Mouse (Mus musculus) embryo, embryonic 11.5 days (tissue): ENCODE data around the gene Fahd1.

Experiments
- DNase-seq: peaks from one replicate; pipeline ENCODE4 v3.0.0-alpha.2; 2012; ENCODE audit warnings: low read depth, low spot score

Fahd1 gene

DNA sequence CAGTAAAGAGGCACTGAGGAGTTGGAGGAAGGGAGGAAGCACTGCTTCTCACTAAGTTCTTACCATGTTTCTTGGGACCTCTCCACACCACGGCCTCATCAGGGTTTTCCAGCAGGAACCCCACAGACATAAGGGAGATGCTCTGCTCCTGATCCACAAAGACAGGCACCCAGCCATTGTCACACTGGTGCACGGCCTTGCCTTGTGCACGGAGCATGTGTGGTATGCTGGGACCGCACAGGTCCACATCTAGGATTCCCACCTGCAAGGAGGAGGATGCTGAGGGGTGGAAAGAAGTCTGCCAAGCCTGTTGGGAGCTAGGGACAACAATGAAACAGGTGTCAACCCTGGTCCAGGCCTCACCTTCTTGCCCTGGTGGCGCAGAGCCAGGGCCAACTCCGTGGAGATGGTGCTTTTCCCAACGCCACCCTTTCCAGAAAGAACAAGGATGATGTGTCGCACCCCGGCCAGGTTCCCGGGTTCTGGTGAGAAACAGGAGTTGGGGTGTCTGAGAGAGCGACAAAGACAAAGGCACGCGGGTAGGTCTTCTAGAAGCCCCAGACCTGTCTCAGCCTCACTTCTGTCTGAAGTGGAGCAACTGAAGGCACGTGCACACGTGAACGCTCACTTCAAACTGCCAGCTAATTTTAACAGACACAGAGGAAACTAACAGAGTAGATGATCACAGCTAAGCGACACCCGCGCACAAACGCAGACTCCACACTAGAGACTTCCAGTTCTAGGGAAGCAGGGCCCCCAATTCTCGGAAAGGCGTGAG is 35.4 kb upstream of the Fahd1 start:
- no peak for DNase-seq

DNA sequence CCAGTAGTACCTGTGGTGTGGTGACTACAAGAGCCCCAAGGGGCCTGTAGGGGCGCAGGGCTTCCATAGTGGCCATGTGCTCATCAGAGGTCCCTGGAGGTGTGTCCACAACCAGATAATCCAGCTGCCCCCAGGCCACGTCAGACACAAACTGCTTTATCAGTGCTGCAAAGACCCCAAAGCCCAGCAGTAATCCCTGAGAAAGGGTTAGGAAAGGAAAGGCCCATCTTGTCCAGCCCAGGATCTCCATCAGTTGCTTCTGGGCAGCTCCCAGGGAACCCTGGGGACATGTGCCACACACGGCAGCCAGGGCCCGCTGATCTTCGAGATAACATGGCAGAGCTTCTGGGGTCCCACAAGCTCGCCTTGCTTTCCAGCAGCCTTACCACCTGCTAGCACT is 34.2 kb upstream of the Fahd1 start:
- DNase-seq, result no peak

- DNase-seq, result no peak
These were observed 31.7 kb upstream of the Fahd1 start for GRCm38 (mm10) chr17:24881738-24882440.

DNA sequence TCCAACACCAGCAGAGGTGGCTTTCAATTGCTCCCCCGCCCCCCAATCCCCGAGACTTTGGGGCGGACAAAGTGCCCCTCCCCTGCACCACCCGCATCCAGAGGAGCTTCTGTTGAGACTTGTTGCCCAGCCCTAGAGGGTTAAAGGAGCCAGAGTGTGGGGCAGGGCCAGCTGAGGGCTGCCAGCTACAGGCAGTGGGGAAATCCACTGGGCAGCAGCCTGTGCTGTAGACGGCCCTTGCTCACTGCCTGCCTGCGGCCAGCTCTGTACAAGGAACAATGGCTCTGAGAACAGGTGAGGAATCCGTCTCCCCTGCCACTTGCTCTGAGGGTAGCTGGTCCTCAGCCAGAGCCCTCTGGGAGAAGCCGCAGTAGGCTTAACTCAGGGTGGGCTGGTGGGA is 28.4 kb upstream of the Fahd1 start:
- DNase-seq, result no peak

GRCm38 (mm10) chr17:24878117-24878397 is 27.9 kb upstream of the Fahd1 start:
- no peak for DNase-seq

GRCm38 (mm10) chr17:24877336-24878116 is 27.4 kb upstream of the Fahd1 start:
- no peak for DNase-seq

GRCm38 (mm10) chr17:24874989-24875388 is 24.8 kb upstream of the Fahd1 start:
- DNase-seq, result no peak

DNA sequence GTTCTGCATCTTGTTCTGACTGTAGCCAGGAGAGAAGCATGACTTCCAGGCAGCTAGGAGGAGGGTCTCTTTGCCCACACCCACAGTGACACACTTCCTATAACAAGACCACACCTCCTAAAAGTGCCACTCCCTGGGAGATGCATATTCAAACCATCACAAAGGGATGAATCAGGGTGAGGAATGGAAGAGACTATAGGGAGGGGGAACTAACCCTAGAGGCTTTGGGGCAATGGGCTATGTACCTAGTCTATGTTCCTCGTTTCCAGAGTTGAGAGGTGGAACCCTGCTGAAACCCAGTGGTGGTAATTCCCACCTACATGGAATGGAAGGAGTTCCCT is 24.2 kb upstream of the Fahd1 start:
- DNase-seq, result no peak

DNA sequence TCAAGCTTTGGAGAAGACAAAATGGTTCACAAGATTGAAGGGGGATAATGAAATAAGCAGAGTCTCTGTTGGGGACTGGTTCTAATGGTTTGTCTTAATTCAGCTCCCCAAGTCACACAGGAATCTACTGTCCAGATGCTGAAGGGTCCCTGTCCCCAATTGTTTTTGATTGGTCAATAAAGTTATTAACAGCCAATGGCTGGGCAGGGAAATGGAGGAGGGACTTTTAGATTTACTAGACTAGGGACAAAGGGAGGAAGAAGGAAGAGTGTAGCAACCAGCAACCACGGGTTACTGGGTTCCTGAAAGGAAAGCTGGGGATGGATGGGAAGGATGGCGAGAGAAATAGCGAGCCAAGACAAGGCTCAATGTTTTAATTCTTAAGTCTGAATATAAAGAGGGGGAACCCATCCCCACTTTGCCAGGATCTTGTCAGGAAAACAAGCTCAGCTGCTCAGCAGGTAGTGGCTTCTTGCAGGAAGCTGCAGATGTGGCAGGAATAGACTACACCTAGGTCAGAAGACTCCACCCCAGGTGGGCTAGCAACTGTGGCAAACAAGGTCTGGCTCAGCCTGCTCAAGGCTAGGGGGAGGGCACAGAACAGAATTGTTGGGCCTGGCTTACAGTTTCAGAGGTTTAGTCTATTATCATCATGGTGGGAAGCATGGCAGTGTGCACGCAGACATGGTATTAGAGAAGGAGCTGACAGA is 23.7 kb upstream of the Fahd1 start:
- no peak for DNase-seq

GRCm38 (mm10) chr17:24867914-24868313 is 17.8 kb upstream of the Fahd1 start:
- no peak for DNase-seq

DNA sequence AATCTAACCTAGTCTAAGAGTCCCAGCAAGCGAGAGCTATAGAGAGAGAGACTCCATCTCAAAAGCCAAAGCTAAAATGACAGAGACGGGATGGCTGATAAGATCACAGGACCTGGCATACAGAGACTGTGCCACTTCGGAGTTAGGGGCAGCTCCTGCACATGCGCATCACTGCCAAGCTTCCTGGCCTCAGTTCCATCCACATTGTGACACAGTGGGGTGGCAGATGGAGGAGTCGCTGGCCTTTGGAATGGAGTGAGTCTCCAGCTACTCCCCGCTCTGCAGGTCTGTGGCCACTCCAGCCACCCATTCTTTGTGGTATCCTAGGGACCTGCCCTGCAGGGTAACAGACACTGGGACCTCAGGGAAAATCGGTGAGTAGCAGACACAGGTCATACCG is 15.6 kb upstream of the Fahd1 start, which contains the start of gene Igfals:
Igfals (plus strand) TSS at position 222 of the 400 bp plus-strand sequence.
- DNase-seq, result no peak

DNA sequence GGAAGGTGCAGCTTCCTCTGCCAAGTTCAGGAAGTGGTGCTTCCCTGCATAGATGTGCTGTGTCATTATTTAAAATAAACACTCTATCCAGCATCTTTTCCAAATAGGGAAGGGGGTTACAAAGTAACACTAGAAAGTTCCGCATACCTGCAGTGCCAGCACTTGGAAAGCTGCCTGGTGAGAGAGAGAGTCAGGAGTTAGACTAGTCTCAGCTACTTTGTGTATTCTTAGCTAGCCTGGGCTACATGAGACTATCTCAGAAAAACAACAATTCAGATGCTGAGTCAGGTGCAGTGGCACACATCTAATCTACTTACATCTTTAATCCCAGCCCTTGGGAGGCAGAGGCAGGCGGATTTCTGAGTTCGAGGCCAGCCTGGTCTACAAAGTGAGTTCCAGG is 11.6 kb upstream of the Fahd1 start:
- DNase-seq, result no peak

DNA sequence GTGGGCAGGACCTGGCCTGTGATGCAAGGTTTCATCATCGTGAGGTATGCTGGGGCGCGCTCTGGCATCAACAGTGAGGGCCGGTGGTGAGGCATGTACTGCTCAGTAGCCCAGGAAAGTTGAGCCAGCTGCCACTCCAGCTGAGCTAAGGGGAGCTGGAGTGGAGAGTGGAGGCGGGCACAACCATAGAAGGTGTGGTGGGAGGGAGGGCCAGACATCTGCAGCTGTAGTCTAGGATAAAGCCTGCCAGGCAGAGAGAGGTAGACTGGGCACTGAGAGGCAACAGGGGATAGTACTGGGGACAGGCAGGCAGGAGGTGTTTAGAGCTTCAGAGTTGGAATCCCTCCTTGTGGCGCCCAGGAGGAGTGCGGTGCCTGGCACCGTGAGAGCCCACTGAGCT is 9.9 kb upstream of the Fahd1 start:
- no peak for DNase-seq

DNA sequence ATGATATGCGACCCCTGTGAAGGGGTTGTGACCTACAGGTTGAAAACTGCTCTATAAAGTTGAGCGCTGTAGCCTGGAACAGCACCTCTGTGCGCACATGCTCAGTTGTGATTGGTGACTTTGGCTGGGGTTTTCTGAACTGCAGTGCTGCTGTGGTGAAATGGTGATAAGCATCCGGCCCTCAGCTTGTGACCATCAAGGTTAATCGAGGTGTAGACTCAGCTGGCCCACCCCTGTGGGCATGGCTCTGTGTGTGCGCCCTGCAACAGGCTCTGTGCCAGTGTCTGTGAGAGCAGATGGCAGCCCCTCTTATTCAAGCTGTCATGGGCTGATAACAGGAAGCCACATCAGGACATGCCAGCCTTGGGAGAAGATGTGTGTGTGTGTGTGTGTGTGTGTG is 8.8 kb upstream of the Fahd1 start:
- DNase-seq, result no peak

- no peak for DNase-seq
These were observed 7.8 kb upstream of the Fahd1 start for GRCm38 (mm10) chr17:24857831-24858470.

GRCm38 (mm10) chr17:24856589-24856988 is 6.4 kb upstream of the Fahd1 start:
- DNase-seq, result no peak

GRCm38 (mm10) chr17:24855838-24856464 is 5.8 kb upstream of the Fahd1 start:
- no peak for DNase-seq

- no peak for DNase-seq
These were observed 1.4 kb upstream of the Fahd1 start for GRCm38 (mm10) chr17:24851381-24852125.

- no peak for DNase-seq
These were observed 586 bp upstream of the Fahd1 start for GRCm38 (mm10) chr17:24850773-24851127.

- DNase-seq, result no peak
These were observed 465 bp downstream of the Fahd1 start for GRCm38 (mm10) chr17:24849733-24850064.

GRCm38 (mm10) chr17:24848600-24849031 is 1.5 kb downstream of the Fahd1 start:
- no peak for DNase-seq
